Mouse (Mus musculus) ES-Bruce4 (cell line): Measurements from ENCODE around the gene H2-T22.

ENCODE experiments used
- CTCF ChIP-seq: IDR thresholded peaks from one replicate; pipeline ENCODE4 v1.8.1; 2011; ENCODE audit warnings: low read depth, low read length
- EP300 ChIP-seq: IDR thresholded peaks from 2 replicates; pipeline ENCODE4 v1.6.1; 2011; ENCODE audit warnings: low read depth, low read length; ENCODE audit not compliant: insufficient read depth

GRCm38 (mm10) chr17:36028879-36029619, 13.5 kb downstream of the H2-T22 start:
- no peak for TF ChIP-seq CTCF
- no peak for TF ChIP-seq EP300
